Mouse (Mus musculus) cerebellum, adult 2 months (tissue): ENCODE results near the gene 9230102O04Rik. TPM values are rescaled to one million over a fixed set of nuclear protein-coding genes. Genes with fewer than 3 reads are reported as not detected.

Source experiments
- DNase-seq, 2 experiments: peaks; one replicate each; pipeline ENCODE4 v3.0.0; 2021
- H3K27ac ChIP-seq: fragments of 200-500 bp; 2 replicates; pipeline ENCODE4 v1.5.1; 2012; ENCODE audit warnings: low read length, control low read depth, inconsistent platforms; ENCODE audit not compliant: insufficient read depth
- H3K27me3 ChIP-seq: fragments of 200-500 bp; 2 replicates; pipeline ENCODE4 v1.6.1; 2012; ENCODE audit warnings: inconsistent platforms, mild to moderate bottlenecking, low read length, moderate library complexity; ENCODE audit not compliant: control insufficient read depth, insufficient read depth
- H3K4me1 ChIP-seq: fragments of 200-500 bp; 2 replicates; pipeline ENCODE4 v1.6.1; 2011; ENCODE audit warnings: low read length; ENCODE audit not compliant: control insufficient read depth, insufficient read depth
- H3K4me3 ChIP-seq: fragments of 200-500 bp; replicated peaks from 2 replicates; pipeline ENCODE3; 2011; ENCODE audit warnings: mild to moderate bottlenecking, low read depth, low read length, control low read depth; ENCODE audit not compliant: insufficient read depth
- CTCF ChIP-seq: fragments of 200-500 bp; IDR thresholded peaks from 2 replicates; pipeline ENCODE4 v1.5.1; 2011; ENCODE audit warnings: low read depth, mild to moderate bottlenecking, control low read depth, low read length, moderate library complexity, borderline replicate concordance; ENCODE audit not compliant: insufficient read depth
- POLR2A ChIP-seq: fragments of 200-500 bp; IDR thresholded peaks from 2 replicates; pipeline ENCODE4 v1.6.1; 2011; ENCODE audit warnings: low read length, control low read depth, borderline replicate concordance; ENCODE audit not compliant: insufficient read depth
- WGBS: fragments of 180-500 bp; shearing (Covaris S2); methylation state at CpG from one replicate; pipeline ENCODE4 v1.1.7; 2018; 5-methylcytosine and 5-hydroxymethylcytosine counted together
- polyA plus RNA-seq: library from polyadenylated mRNA; depleted of rRNA; stranded (reverse); fragments of >200 nt; gene quantifications from 2 replicates; pipeline ENCODE4 v1.2.3, GENCODE M21; 2012; rRNA removed

9230102O04Rik gene
- polyA plus RNA-seq: not detected in 2 replicates

DNA sequence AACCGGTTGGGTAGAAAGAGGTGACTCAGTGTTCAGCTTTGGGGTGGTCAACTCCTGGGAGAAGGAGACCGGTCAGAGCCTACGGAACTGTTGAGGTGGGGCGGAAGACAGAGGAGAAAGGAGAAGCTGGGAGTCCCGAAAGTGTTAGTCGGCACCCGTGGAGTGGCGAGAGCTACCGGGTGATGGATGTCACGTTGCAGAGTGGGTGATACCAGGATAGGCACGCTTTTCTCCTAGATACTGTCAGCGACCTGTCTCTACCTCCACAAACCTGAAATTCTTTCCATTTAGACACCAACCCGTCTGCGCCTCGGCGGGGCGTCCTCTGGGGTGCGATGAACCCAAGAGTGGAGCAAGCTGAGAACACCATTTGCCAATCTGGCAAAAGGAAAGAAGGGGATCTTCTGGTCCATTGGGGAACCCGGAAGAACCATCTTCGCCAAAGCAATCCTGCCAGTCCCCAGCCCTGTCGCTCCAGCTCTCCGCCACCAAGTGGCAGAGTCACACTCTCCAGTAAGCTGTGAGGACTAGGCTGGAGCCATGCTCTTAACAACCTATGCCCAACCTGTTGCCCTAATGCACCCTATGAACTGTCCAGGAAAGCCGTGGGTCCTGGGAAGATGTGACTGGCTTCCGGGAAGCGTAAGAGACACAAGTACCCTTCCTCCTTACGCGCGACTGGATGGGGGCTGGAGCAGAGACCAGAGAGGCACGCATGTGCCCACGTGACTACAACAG lies at the start of gene 9230102O04Rik:
9230102O04Rik (minus strand) TSS at position 628 of the 738 bp plus-strand sequence.
- no peak for TF ChIP-seq POLR2A
- TF ChIP-seq CTCF: no peak
- peaks cover 18% of the 10 kb centered on the region; the same call in 1 of the 2 replicates for H3K27me3 ChIP-seq
- no peak within 1 kb of the TSS for H3K4me3 ChIP-seq
- no peak within 1 kb of the TSS for H3K27ac ChIP-seq
- no peaks in the 10 kb centered on the region for H3K4me1 ChIP-seq
- 1% methylated on average over 30 of the region's 30 CpGs for WGBS
- no peak for DNase-seq

DNA sequence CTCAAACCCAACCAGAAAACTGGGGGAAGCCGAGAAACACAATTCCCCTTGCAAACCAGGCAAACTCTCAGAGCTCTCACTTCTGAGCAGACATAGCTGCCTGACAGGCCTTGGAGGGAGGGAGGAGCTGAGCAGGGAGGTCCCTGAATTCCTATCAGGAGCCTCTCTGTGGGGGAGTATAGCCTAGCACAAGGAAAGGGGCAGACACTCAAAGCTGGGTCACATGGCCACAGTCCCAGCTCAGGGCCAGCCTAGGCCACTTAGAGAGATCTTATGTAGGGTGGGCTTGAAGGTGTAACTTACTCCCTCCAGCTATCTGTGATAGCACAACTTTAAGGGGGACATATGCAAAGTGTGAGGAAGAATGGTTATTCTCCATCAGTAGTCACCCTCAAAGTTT lies 46.6 kb upstream of the 9230102O04Rik start:
- Histone ChIP-seq H3K27me3 (no peaks in the 10 kb centered on the region), H3K27ac (no peak overlapping the region), H3K4me1 (no peaks in the 10 kb centered on the region), H3K4me3 (no peak overlapping the region)
- DNase-seq: no peak
- 22% methylated on average over 1 of the region's 1 CpGs for WGBS
- TF ChIP-seq CTCF (no peak), POLR2A (no peak)

GRCm38 (mm10) chr2:9926905-9927283 lies 37.6 kb upstream of the 9230102O04Rik start:
- Histone ChIP-seq H3K4me3 (no peak overlapping the region), H3K27me3 (no peaks in the 10 kb centered on the region), H3K27ac (no peak overlapping the region), H3K4me1 (no peaks in the 10 kb centered on the region)
- no peak for TF ChIP-seq POLR2A
- no peak for TF ChIP-seq CTCF
- DNase-seq: no peak
- WGBS: 78% methylated on average over 4 of the region's 4 CpGs

DNA sequence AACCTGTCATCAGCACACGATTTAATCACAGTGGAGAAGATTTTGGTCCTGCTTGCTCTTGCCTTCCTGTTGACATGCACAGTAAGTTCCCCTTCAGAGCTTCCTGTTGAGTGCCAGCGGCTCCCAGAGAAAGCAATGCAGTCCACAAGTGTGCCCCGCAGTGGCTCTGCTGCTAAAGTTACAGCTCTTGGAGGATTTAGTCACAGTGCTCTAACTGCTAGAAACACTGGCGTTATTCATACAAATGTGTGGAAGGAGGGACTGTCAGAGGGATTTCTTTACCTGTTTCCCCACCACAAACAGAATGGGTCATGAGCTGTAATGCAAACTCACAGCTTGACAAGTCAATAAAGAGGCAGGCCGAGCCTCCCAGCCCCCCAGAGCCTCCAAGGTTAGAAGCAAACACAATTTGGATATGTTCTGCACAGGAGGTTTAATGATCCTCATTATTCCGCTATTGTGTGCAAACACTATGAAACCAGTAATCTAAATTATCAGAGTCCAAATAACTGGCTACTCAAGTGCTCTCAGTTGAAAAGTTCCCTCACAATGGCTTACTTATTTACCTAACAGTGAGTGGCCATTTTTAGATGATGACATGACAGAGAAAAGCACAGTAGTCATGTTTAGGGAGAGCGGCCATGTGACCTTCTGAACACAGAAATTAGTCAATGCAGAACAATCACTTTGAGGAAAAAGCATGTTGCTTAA lies 37.0 kb upstream of the 9230102O04Rik start:
- H3K4me1 ChIP-seq: no peaks in the 10 kb centered on the region
- no peak overlapping the region for H3K4me3 ChIP-seq
- H3K27me3 ChIP-seq: no peaks in the 10 kb centered on the region
- WGBS: 54% methylated on average over 7 of the region's 7 CpGs
- TF ChIP-seq CTCF: no peak
- no peak for TF ChIP-seq POLR2A
- no peak overlapping the region for H3K27ac ChIP-seq
- no peak for DNase-seq

DNA sequence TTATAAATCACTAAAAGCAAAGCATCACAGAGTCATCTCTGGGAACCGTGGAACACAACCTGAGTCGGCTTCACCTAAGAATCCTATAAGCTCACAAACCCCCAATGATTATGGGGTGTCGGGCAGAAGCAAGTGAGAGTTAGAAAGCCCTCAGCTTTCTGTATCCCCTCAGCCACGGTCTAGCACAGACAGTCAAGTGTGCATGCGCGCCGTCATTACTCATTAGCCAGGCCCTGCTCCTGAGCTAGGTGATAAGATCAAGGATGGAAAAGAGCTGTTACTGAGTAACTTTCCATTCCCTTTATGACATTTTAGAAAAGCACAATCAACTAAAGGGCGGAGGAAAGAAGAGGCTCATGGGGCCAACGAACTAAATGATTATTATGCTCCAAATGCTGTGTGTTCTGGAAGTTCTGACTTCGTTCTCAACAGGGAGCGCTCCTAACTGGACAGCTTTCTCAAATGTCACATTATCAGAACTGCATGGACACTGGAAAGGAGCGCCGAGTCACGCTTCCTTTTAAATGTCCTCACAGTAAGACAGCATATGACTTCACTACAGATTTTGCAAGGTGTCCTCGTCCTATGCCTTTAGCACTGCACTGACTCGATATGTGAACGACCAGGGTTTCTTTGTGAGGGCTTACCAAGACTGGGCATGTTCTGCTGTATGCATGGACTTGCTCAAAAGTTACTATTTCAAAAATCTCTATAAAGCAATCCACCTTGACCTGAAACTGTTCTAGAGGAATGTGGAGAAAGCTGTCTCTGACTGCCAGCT lies 29.5 kb upstream of the 9230102O04Rik start:
- Histone ChIP-seq H3K27me3 (no peaks in the 10 kb centered on the region), H3K4me1 (no peaks in the 10 kb centered on the region; the same call in 1 of the 2 replicates), H3K27ac (no peak overlapping the region), H3K4me3 (no peak overlapping the region)
- WGBS: 94% methylated on average over 17 of the region's 17 CpGs
- TF ChIP-seq POLR2A (no peak), CTCF (no peak)
- DNase-seq: no peak

- TF ChIP-seq CTCF: no peak
- no peak for TF ChIP-seq POLR2A
- H3K27ac ChIP-seq: no peak overlapping the region
- H3K4me3 ChIP-seq: no peak overlapping the region
- DNase-seq: no peak
- H3K27me3 ChIP-seq: no peaks in the 10 kb centered on the region
- H3K4me1 ChIP-seq: no peaks in the 10 kb centered on the region; the same call in 1 of the 2 replicates
- WGBS: 91% methylated on average over 9 of the region's 9 CpGs
Observed at GRCm38 (mm10) chr2:9917602-9918001, 28.3 kb upstream of the 9230102O04Rik start.

GRCm38 (mm10) chr2:9905995-9906394 lies 16.7 kb upstream of the 9230102O04Rik start:
- TF ChIP-seq POLR2A (no peak), CTCF (no peak)
- no peaks in the 10 kb centered on the region for H3K4me1 ChIP-seq
- no peak for DNase-seq
- no peaks in the 10 kb centered on the region for H3K27me3 ChIP-seq
- WGBS: 17% methylated on average over 11 of the region's 11 CpGs
- no peak overlapping the region for H3K4me3 ChIP-seq
- H3K27ac ChIP-seq: no peak overlapping the region

DNA sequence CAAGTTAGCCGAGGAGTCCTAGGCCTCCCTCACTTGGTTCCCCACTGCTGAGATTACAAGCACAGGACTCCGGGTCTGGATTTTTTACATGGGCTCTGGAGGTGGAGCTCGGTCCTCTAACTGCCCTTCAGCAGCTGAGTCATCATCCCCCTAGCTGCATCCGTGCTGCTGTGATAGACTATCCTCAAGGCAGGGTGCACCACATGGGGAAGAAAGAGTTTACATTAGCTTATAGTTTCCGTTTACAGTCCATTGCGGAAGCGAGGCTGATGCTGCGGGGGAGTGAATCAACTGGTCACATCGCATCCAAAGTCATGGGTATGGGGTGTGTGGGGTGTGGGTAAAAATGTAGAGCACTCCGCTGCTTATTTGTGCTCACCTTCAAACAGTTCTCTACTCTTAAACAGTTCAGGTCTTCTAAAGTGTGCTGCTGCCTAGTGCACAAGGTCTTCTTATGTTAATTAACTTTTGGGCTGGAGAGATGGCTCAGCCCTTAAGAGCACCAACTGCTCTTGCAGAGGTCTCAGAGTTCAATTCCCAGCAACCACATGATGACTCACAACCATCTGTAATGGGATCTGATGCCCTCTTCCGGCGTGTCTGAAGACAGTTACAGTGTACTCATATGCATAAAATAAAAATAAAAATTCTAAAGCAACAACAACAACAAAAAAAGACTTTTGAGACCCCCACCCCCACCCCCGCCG lies 14.7 kb upstream of the 9230102O04Rik start:
- no peak overlapping the region for H3K4me3 ChIP-seq
- H3K27me3 ChIP-seq: no peaks in the 10 kb centered on the region
- TF ChIP-seq CTCF (no peak), POLR2A (no peak)
- 78% methylated on average over 14 of the region's 14 CpGs for WGBS
- H3K27ac ChIP-seq: no peak overlapping the region
- no peaks in the 10 kb centered on the region for H3K4me1 ChIP-seq
- no peak for DNase-seq
